Mouse (Mus musculus): ENCODE measurements at regions not wholly inside any gene's neighbourhood (a gene's known extent, or its start where the extent isn't known, plus 50 kb on each side); places are given as distances from the start of the nearest gene placed in this dataset.
A peak's percentile ranks its signal among the peaks of the same experiment; 100 is the strongest.

DNA sequence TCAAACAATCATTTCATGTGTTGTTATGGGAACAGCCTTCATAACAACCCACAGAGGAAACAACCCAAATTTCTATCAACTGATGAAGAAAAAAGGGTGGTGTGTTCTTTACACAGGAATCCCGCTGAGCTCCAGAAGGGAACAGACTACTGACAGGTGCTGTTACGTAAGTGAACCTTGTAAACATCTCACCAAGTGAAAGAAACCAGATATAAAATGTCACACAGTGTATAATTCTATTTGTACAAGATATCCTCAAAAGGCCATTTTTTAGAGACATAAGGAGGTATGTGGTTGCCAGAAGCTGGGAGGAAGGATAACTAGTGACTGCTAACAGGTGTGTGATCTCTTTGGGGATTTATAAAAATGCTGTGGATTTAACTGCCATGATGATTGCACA is 119.9 kb downstream of the Plod2 start:
- H3K27ac ChIP-seq = peak overlapping the region; percentile 29; the same call in 1 of the 2 replicates
- DNase-seq (ENCODE audit: low spot score in 2 of 2) = no peak
- no peak for TF ChIP-seq CTCF (conservative IDR thresholded peaks at IDR 0.05)
- no peak overlapping the region for H3K4me3 ChIP-seq

DNA sequence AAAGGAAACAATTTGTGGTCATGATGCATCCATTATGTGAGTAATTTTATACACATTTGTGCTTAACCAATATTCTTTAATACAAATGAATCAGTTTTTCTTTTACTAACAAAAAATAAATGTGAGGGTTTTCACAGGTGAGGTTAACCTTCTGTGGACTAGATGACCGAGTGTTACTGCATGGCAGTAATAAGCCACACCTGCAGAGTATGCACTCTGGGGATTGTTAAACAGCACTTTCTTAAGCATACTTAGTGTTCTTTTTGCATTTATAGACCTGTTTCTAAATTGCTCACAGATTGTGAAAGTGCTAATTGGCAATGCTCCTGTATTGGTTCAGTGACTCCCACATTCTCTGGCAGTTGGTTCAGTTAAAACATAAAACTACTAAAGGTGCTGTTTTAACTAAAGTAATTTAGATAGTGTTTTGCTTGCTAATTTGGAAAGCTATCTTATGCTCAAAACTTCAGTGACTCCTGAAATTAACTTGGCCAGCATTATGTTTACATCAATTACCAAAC is 125.4 kb downstream of the Plod2 start:
- TF ChIP-seq CTCF (conservative IDR thresholded peaks at IDR 0.05) = no peak
- Histone ChIP-seq H3K4me3 (no peak overlapping the region), H3K27ac (peak overlapping the region; percentile 81)
- peak; percentile 23 to 34 for DNase-seq (ENCODE audit: low spot score in 2 of 2)

DNA sequence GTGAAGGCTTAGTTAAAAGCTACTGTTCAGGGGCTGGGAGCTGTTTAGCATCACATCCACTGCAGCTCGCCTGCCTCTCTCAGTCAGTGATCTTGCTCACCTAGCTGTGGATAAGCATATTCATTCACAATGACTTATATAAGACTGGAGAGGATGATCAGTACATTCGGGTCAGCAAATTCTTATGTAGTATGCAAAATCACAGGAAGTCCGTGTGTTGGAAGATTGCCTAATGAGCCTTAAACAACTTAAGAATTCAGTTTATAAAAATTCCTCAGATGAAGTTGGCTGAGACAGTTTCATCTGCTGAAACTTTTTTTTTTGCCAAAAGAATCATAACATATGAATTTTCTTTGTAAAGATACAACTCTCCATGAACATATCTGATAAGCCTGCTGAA is 129.9 kb downstream of the Plod2 start:
- no peak overlapping the region for H3K27ac ChIP-seq
- TF ChIP-seq CTCF (conservative IDR thresholded peaks at IDR 0.05) = no peak
- no peak for DNase-seq (ENCODE audit: low spot score in 2 of 2)
- H3K4me3 ChIP-seq = no peak overlapping the region

DNA sequence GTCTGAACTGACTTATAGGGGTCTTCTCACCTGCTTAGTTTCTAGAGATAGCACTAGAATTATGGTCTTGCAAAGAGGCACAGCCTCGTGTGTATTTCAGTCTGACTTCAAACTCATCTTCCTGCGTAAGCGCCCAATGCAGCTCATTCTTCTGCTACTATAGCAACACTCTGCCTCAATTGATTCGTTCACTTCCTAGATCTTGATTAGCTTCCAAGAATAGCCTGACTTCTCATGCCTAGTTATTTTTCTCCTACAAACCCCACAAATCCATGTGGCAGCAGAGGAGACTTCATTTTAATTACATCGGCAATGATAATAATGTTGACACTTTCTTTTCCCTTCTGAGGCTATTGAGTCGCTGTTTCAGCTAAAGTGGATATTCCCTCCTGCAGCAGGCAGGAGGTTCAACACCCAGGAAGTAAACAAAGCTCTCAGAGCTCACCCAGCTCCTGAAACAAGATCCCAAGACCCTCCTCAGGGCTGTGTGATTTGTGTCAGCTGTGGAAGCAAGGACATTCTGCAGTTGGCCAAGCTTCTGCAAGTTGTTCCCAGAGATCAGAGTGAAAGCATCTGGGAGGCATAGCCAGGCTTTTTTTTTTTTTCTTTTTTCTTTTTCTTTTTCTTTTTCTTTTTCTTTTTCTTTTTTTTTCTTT is 152.5 kb downstream of the Plod2 start:
- H3K27ac ChIP-seq = peak overlapping the region; percentile 75
- H3K4me3 ChIP-seq = peak overlapping the region; percentile 0; the same call in 1 of the 2 replicates
- DNase-seq (ENCODE audit: low spot score in 2 of 2) = peak in 1 of 2 experiments; percentile 8
- no peak for TF ChIP-seq CTCF (conservative IDR thresholded peaks at IDR 0.05)

DNA sequence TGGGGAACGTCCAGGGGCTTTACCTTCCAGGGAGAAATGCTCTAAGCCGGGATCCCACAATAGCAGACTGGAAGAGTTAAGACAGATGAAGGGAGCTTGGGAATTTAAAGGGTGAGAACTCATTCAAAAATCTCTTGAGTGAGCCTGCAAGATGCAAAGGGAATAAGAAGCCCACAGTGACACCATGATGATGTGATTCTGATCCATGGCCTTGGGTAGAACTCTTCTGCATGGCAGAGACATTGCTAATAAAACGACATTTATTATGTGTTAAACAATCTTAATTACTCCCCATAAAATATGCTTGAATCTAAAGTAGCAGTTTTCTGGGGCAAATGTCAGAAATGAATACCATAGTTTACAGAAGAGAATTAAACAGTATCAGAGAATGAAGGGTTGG is 155.9 kb downstream of the Plod2 start:
- TF ChIP-seq CTCF (conservative IDR thresholded peaks at IDR 0.05) = no peak
- Histone ChIP-seq H3K27ac (no peak overlapping the region), H3K4me3 (no peak overlapping the region)
- DNase-seq (ENCODE audit: low spot score in 2 of 2) = no peak

DNA sequence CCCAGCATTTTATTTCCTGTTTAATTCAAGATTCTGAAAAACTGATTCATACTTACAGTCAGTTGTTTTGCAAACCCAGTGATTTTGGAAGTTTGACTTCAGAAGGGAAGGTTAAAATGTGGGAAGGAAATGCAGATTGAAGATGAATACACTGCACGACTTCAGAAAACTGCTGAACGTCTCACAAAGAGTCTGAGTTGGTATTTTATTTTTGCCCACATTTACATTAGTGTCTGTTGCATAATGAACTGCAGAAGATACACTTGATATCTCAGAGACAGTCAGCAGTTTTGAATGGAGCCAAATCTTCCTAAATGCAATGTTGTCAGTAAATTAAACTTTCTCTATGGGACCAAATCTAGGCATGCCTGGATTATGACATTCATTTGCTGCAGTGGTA is 162.7 kb downstream of the Plod2 start:
- Histone ChIP-seq H3K27ac (no peak overlapping the region), H3K4me3 (no peak overlapping the region)
- DNase-seq (ENCODE audit: low spot score in 2 of 2) = no peak
- TF ChIP-seq CTCF (conservative IDR thresholded peaks at IDR 0.05) = no peak

DNA sequence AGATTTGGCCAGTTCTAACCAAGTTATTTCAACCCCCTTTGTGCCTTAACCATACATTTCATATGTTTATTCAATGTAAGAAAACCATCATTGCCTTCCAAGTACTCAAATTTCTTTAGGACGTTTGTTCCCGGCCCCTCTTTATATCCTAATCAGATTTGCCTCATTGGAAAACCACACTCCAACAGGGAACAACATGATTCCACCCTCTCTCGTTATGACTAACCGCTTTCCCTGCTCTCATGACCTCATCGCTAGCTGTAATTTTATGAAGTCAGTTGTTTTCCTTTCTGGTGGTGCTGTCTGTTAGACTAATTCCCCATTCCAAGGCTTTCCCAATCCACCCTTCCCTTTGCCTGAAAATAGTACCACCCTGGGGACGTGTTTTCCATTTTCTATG is 165.0 kb downstream of the Plod2 start:
- Histone ChIP-seq H3K4me3 (no peak overlapping the region), H3K27ac (no peak overlapping the region)
- TF ChIP-seq CTCF (conservative IDR thresholded peaks at IDR 0.05) = no peak
- no peak for DNase-seq (ENCODE audit: low spot score in 2 of 2)

DNA sequence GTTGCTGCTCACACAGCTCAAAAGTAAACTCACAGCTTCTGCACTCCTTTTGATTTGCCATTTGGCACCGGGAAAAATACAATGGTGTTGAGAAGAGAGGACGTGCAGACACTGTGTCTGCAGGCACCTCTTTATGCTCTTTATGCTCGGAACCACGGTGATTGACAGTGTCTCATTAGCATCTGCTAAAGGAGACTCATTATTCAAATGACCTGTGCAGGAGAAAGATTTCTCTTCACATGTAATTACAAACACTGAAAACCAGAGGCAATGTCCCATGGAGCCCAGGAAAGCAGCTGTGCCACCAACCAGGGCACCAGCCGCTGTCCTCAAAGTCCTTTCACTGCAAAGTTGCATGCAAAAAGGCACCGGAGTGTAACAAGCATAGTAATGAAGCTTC is 175.2 kb downstream of the Plod2 start:
- no peak for TF ChIP-seq CTCF (conservative IDR thresholded peaks at IDR 0.05)
- no peak for DNase-seq (ENCODE audit: low spot score in 2 of 2)
- no peak overlapping the region for H3K27ac ChIP-seq
- H3K4me3 ChIP-seq = no peak overlapping the region

DNA sequence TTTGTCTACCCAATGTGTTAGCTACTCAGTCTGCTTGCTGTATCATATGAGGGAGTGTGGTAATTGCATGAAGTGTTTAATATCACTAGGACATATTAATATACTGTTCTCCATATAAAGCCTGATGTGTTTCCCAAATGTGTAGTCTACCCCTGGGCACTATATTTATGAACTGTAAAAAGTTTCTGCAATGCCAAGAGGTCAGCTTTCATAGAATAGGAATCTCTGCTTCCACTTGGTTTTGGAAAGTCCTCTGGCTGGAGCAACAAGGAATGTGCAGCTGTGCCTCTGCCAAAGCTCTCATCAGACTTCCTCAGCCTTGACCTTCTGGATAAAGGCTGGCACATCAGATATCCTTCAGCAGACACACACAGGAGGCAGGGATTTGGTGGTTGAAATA is 176.3 kb downstream of the Plod2 start:
- no peak for DNase-seq (ENCODE audit: low spot score in 2 of 2)
- Histone ChIP-seq H3K27ac (no peak overlapping the region), H3K4me3 (no peak overlapping the region)
- TF ChIP-seq CTCF (conservative IDR thresholded peaks at IDR 0.05) = no peak

DNA sequence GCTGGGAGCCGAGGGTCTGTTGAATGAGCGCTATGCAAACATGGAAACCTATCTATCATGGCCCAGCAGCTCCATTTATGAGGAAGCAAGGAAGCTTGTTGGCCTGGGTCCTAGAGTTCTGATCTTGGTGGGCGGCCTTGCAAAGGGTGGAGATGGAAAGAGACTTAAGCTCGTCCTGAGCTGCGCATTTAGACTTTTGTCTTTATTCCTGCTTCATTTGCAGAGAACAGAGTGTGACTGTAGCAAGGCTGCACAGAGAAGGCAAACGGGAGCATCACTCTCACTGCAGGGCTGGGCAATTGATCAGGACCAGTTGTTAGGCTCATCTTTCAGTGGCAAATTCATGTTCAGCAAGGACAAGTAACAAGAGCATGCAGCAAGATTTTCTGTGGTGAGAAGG is 177.2 kb downstream of the Plod2 start:
- no peak for DNase-seq (ENCODE audit: low spot score in 2 of 2)
- TF ChIP-seq CTCF (conservative IDR thresholded peaks at IDR 0.05) = no peak
- Histone ChIP-seq H3K27ac (peak overlapping the region; percentile 75; the same call in 1 of the 2 replicates), H3K4me3 (no peak overlapping the region)

DNA sequence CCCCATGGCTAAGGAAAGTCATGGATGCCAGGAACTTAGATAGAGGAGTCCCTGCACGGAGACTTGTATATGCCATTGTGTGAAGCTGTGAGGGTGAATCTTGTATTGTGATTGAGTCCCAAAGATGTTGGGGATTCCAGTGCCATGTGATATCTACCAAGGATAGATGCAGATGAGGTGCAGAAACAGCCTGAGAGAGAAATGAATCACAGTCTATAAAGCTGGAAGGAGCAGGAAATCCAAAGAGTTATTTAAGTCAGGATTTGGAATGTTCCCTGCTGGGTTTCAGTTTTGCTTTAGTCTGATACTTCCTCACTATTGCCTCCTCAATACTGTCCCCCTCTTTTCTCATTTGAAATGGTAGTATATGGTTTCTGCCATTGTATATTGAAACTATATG is 186.8 kb downstream of the Plod2 start:
- no peak for DNase-seq (ENCODE audit: low spot score in 2 of 2)
- no peak overlapping the region for H3K27ac ChIP-seq
- TF ChIP-seq CTCF (conservative IDR thresholded peaks at IDR 0.05) = no peak
- no peak overlapping the region for H3K4me3 ChIP-seq

DNA sequence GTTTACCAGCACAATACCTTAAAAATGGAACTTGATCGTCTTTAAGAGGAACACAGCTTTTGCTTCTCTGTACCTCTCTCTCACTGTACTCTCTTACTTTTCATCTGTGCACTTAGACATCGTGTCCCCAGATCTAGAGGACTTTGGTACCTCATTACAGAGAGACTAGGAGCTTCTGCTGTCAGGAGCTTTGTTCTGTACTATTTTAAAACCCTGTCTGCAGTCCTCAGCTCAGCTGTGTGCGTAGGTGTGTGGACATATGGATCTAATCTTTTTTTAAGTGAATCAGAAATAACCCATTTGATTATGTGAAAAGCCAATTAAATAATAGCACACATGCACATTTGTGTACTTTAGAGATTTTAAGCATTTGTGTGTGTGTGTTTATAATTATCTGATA is 189.4 kb downstream of the Plod2 start:
- peak; percentile 67 to 82 for DNase-seq (ENCODE audit: low spot score in 2 of 2)
- TF ChIP-seq CTCF (conservative IDR thresholded peaks at IDR 0.05) = no peak
- Histone ChIP-seq H3K4me3 (no peak overlapping the region), H3K27ac (peak overlapping the region; percentile 92)

DNA sequence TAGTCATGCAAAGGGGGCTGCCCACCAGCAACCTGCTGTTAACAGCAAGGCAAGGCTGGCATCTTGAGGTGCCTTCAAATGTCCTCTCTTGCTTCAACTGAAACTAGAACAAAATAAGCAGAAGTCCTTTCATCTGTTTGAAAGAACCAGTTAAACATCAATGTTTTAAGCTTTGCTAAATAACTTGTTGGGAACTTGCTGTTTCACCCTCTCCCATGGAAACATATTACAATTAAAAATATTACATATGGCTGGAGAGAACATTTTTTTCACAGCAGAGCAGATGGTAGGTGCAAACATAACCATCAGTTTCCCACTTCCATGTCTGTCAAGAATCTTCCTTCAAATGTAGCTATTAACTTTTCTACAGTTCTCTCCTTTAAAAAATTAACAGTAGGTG is 225.5 kb downstream of the Plod2 start:
- peak; percentile 48 to 76 for DNase-seq (ENCODE audit: low spot score in 2 of 2)
- peak overlapping the region; percentile 88 for H3K27ac ChIP-seq
- TF ChIP-seq CTCF (conservative IDR thresholded peaks at IDR 0.05) = no peak
- no peak overlapping the region for H3K4me3 ChIP-seq

DNA sequence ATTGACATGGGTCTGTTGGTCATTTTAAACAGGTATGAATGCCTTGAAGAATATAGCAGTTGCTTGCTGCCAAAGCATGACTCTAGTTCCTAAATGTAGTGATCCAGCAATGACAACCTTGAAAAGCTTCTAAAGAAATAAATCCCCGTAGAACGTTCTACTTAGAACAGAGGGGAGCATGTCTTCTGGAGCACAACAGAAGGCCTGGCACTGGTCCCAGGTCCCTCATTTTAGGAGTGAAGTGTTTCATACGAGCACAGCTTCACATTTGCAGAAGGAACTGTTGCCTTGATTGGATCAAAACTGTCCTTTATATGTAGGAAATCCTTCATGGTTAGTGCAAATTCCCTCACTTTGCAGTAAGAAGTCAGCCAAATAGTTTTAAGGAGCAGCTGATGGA is 226.4 kb downstream of the Plod2 start:
- DNase-seq (ENCODE audit: low spot score in 2 of 2) = peak; percentile 34 to 57
- Histone ChIP-seq H3K27ac (peak overlapping the region; percentile 84), H3K4me3 (no peak overlapping the region)
- TF ChIP-seq CTCF (conservative IDR thresholded peaks at IDR 0.05) = no peak
